In the genomic region with DNA sequence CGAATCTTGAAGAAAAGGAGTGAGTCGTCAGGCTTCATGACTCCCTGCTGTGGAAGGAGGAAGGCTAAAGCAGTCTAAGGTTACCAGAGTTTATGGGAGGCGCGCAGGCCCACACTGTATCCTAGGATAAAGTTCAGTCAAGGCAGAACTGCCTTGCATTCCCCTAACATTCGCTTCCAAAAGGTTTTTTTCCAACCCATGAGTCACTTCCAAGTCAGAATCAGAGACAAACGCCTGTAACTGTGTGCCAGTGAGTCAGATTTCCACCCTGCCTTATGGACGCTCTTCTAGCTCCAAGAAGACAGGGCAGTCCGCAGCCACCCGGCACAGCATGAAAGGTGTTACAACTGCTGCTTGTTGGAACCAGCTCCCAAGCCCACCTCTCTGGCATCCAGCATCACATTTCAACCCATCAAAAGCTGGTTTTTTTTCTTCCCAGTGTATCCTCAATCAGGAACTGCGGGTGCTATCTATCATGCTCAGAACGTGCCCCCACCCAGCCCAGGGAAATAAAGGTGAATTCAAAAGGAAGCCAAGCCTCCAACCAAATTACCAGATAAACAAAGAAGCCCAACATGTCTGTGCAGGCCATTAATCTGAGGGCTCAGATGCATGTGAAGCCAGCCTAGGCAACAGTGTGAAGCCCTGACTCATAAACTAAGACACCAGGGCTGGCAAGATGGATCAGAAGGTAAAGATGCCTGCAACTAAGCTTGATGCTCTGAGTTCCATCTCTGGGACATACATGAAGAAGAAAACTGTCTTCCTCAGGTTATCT, we compare ENCODE assay signal across 7 mouse cellular contexts.
DNase-seq lines count a peak whose midpoint lies in the region; ATAC-seq lines count a peak whose summit lies in the region.

No protein-coding gene starts in this region.

- ATAC-seq in granulocyte monocyte progenitor cell, adult 5-6 weeks (replicated peaks; ENCODE audit: poor library complexity, severe bottlenecking), result no peak

- DNase-seq in urinary bladder, adult 2 months (ENCODE audit: low spot score), result peak; percentile 36
- DNase-seq in urinary bladder, postnatal 4 days (ENCODE audit: low spot score in 2 of 2), result no peak
- DNase-seq in cerebellum, adult 8-10 months, result peak; percentile 56
- peak; percentile 16 for DNase-seq in gastrocnemius, postnatal 25 days
- DNase-seq in left cerebral cortex, adult 18-20 months (ENCODE audit: low spot score in 2 of 2), result peak; percentile 56 to 66
- no peak for DNase-seq in ovary, postnatal 10 days (ENCODE audit: low spot score)

Comparison
In these comparisons a context has a peak if more than half of its experiments do, and no peak if none do; other contexts are left out.
1. DNase-seq: peak in urinary bladder, adult 2 months (single experiment), cerebellum, adult 8-10 months (single experiment), gastrocnemius, postnatal 25 days (single experiment) and left cerebral cortex, adult 18-20 months (2 of 2); none in urinary bladder, postnatal 4 days (0 of 2) and ovary, postnatal 10 days (single experiment).